Mouse (Mus musculus) cerebellum, postnatal 25 days (tissue): ENCODE measurements around the gene Gabpb2.
A peak's percentile ranks its signal among the peaks of the same experiment; 100 is the strongest.

Experiments
- DNase-seq, 2 experiments: peaks; one replicate each; pipeline ENCODE4 v3.0.0; 2021; ENCODE audit warnings: mixed read lengths in 2 of 2

The Gabpb2 gene

DNA sequence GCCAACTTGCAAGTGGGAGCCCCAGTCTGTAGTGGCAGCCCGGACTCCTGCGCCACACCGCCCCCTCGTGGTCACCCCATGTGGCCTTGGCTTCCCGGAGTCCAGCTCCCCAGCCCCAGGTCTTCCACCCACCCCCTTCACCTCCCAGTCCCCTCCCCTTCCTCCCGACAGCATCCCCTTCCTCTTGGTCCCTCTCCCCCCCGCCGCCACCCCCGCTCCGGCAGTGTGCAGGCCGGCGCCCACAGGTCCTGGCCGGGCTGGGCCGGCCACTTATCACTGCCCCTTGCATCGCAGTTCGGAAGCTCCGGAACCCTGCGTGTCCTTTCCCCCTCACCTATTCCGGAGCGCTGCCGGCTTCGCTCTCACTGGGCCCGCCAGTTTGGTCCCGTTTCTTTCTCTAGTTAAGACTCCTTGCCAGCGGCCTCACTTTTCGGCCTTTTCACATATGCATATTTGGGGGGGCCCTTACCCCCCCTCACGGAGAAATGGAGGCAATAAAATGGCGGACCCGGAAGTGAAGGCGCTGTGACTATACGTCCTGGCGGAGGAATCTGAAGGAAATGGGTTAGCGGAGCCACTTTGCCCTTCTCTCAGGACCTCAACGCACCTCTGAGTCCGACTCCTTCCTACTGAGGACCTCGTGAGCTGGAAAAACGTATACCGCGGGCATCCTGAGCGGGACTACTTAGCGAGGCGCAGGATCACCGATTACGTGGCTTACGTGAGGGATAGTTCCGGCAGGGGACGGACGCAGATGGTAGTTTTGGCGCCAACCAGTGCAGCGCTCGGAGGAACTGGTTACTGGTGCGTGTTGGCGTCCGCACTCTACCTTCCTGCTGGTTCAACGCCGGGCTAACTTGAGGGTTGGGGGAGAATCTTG, at the start of gene Gabpb2:
Gene Gabpb2 (minus strand): TSS at position 662 of the 880 bp plus-strand sequence.
- peak; percentile 95 to 97 for DNase-seq

DNA sequence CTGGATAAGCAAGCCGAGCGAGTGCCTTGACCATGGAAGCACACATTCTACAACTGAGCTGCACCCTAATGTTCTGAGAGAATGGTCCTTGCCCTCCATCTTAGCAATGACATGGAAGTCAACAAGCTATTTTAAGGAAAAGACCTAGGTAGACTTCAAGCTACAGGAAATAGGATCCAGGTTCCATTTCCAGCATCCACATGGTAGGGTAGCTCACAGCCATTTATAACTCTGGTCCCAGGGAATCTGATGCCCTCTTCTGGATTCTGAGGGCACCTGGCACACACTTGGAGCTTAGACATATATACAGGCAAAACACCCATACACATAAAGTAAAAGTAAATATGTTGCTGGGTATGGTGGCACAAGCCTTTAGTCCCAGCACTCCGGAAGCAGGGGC, 48.3 kb upstream of the Gabpb2 start:
- peak in 1 of 2 experiments; percentile 4 for DNase-seq

DNA sequence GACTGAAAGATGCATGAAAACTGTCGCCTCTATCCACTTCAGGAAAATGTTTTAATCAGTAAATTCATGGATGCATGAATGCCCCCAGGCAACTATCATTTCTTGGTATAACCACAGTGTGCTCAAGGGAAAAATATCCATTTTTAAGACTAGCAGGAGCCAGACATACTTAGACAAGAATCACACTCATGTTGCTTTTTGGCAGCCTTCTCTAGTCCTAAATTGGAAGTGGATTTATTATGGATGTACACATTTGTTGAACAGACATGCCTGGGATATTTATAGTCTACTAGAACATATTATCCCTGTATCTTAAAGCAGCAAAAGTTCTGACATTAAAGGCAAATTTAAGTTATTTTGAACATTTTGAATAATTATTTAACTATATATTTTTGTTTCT, 47.0 kb upstream of the Gabpb2 start:
- DNase-seq = no peak

DNA sequence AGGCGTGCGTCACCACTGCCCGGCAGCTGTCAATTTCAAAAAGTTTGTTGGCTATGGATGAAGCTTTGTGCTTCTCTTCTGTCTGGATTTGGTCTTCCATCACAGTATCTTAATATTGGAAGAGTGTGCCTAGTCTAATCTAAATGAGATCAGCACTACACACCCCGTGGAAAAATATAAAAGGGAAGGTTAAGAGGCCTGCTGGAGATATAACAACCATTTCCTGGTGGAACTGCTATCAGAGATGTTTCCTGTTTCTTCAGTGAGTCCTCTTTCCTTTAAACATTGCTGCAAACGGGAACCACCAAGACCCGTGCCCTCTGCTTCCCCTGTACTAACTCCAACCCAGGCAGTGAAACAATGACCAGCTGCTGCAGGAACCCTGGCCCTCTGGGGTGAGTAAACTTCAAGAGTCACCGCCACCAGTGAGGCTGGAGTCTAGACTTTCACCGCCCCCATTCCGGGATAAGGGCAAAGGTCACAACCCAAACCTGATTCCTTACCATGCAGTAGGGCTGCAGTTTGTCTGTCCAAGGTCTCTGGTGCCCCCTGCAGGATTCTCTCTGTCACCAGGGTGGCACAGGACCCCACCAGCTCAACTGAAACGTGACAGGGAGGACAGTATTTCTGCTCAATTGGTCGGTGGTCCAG, 45.5 kb upstream of the Gabpb2 start:
- DNase-seq = peak; percentile 67 to 80

DNA sequence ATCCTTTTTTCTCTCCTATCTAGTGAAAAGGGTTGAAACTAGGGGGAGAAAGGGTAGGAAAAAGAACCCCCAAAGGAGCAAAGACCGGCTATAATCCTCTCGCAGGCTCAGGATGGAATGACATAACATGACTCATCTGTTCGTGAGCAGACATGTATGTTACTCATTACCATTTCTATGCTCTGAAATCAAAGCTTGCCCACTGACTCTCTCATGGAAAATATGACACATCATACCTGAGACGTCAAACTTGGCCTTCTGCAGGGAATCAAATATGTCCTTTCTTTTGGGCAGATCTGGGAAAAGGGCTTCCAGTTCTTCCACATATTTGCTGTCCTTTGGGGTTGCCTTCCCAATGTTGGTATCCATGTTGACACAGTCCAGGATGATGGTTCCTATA, 44.3 kb upstream of the Gabpb2 start:
- DNase-seq = no peak

DNA sequence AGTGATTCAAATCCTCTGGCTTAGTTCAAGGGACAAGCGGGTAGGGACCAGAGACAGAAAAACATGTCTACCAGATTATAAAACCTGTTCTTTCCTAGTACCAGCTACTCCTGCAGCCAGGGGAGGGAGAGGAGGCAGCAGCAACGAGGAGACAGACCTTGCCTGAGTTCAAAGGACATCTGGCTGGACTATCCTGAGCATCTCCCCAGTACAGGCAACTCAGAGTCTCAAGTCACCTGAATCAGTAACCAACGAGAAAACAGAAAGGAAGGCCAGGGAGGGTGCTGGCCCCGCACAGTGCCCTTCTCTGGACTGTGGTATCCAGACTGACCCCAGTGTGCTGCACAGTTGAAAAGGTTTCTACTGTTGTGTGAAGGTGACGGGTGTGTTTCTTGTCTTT, 39.2 kb upstream of the Gabpb2 start:
- no peak for DNase-seq

DNA sequence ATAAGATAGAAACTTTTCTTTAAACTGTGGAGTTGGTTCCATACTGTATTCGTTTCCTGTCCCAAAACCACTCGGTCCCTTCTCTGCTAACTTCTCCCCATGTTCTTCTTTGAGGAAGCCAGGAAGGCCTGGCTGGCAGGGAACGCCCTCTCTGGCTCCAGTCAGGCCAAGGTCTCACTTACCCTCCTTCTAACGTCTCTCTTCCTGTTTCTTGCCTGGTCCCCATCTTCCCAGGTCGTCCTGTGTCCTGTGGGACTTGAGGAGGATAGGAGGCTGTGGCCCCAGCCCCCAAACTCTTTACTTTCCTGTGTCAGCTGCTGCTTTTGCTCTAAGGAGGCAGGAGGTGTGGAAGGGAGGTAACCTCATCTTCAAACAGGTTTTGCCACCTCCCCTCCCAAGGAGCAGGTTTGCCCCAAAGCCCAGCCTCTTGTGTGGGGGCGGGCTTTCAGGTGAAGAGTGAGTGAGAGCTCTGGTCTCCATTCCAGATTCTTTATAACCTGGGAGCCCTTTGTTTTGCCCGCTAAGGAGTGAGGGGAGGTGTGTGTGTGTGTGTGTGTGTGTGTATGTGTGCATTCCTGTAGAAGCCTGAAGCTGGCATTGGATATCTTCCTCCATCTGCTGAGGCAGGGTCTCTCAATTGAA, 33.2 kb upstream of the Gabpb2 start, which contains the start of gene Bnipl:
Gene Bnipl (minus strand): TSS at position 411 of the 642 bp plus-strand sequence.
- DNase-seq = peak in 1 of 2 experiments; percentile 44

DNA sequence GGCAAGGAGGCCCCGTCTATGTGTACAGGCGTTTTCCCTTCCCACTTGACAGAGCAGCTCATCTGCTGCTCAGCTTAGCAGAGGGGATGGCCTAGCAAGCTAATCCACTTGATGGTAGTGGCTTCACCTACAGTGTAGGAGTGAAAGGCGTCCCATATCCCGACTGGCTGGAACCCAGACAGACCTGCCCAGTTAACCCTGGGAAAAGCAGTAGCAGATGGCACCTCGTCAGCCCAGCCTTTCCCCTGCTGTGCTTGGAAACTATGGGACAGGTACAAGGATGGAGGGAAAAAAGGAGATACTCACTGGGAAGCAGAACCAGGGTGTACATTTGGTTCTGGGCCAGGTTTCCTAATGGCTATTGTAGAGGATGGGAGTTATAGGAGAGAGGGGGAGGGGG, 32.6 kb upstream of the Gabpb2 start:
- DNase-seq = peak; percentile 86 to 89

DNA sequence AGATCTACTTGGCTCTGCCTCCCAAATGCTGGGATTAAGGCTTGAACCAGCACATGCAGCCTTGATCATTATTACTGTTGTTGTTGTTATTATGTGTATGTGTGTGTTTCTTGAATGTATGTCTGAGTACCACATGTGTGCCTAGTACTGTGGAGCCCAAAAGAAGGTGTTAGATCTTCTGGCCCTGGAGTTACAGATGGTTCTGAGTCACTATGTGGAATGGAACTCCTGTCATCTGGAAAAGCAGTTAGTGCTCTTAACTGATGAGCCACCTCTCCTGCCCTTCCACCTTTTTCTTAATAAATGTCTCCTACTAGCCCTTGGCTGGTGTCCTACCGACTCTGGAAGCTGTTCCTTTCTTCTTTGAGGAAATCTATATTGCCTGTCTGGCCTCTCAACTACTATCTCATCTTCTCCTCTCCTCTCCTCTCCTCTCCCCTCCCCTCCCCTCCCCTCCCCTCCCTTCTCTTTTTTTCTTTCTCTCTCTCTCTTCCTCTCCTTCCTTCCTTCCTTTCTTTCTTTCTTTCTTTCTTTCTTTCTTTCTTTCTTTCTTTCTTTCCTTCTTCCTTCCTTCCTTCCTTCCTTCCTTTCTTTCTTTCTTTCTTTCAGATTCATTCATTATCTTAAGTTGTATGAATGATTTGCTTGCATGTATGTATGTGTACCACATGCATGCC, 30.1 kb upstream of the Gabpb2 start:
- no peak for DNase-seq

DNA sequence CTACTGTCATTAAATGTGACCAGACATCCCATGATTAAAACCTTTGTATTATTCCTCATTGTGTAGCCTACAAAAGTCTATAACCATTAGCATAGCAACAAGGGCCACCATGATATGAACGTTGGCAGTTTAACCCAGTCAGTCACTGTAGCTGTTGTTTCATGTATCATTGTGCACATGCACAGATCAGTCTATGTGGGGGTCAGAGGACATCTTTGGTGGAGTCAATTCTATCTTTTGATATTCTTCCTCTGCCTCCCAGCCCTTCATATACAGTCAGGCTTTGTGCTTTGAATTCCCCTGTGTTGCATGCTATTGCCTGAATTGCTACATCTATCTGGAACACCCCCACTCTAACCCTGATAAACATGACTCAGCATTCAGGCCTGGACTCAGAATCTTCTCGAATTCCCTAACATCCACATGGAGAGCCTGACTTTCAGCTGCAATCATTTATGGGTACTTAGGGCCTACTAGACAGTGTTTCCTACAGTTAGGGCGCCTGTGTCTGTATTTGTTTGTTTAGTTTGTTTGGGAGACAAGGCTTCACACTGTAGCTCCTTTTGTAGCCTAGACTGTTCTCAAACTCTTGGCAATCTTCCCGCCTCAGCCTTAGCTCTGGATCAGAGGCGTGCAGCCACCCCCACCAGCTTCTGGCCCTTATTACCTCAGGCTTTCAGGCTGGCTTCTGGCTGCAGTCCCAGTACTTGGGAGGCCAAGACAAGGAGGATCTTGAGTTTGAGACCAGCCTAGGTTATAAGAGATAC, 28.9 kb upstream of the Gabpb2 start:
- DNase-seq = peak; percentile 62 to 69

DNA sequence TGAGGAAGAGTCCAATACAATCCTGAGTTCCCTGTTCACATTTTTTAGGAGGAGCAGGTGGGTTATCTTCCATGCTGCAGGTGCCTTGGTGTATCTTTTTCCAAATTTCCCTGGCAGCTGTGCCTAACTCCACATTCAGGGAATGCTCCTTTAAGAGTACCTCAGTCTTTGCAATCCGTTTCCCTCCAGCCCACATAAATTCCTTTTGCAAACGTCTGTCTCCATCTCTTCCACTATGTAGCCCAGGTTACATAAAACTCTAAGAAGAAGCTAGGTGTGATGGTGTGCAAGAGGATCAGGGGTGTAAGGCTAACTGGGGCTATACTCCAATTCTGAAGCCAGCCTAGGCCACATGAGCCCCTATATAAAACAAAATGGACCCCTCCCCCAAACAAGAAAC, 25.4 kb upstream of the Gabpb2 start:
- no peak for DNase-seq

DNA sequence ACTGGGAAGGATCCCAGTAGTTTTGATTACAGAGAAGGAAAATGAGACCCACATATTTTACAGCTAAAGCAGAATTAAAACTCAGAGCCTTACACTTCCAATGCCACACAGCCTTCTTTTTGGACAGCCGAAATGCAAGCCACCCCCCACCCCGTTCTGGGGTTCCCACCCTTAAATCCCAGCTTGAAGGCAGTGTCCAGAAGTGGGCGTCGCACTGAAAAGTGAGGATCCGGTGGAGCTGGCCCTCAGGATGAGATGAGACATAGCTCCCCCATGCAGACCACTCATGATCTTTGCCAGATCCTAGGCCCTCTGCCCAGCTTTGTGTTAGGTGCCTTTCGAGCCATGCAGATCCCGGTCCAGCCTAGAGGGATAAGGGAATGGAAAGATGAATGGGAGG, 23.8 kb upstream of the Gabpb2 start, which contains the start of gene Gm128:
Gene Gm128 (minus strand): TSS at position 101 of the 400 bp plus-strand sequence.
- DNase-seq = no peak

DNA sequence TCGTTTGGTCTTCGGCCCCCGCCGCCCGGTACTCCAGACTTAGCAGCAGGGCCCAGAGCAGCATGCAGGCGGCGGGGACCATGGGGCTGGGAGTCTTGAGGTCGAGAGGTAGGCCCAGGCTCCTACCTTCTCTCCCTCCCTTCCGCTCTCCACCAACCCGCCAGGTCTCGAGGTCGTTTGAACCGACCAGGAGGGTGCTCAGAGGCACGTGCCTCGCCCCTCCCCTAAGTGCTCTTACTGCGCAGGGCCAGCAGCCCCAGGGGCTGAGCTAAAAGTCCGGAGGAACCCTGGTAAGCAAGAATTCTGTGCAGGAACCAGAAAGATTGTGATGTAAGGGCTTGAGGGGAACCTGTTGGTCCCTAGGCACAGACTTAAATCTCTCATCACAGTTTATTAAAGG, 23.2 kb upstream of the Gabpb2 start:
- DNase-seq = no peak

DNA sequence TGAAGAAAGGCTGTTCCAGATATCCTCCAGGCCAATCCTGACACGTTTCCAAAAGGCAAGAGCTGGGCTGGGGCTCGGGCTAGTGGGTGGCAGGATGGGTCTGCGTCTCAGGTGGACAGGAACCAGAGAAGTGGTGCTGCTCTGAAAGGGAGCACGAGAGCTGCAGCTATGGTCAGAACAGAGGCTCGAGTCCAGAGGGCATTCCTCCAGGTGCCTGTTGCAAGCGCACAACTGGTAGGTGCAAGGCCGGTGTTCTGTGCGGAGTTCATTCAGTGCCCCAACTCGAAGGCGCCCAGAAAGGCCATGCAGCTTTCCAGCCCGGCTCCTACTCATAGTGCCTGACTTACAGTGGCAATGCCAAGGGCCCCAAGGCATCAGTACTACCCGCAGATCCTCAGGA, 22.3 kb upstream of the Gabpb2 start:
- DNase-seq = no peak

DNA sequence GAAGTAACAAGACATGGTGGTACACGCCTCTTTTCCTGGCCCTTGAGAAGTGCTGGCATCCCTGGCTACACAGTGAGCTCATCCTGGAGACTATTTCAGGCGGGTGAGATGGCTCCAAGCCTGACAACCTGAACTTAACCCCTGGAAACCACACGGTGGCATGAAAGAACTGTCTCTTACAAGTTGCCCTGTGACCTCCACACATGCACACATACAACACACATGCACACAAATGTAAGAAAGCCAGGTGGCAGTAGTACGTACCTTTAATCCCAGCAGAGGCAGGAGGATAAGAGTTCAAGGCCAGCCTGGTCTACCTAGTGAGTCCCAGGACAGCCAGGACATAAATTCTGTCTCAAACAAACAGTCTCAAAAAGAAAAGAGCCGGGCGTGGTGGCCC, 21.3 kb upstream of the Gabpb2 start:
- no peak for DNase-seq

DNA sequence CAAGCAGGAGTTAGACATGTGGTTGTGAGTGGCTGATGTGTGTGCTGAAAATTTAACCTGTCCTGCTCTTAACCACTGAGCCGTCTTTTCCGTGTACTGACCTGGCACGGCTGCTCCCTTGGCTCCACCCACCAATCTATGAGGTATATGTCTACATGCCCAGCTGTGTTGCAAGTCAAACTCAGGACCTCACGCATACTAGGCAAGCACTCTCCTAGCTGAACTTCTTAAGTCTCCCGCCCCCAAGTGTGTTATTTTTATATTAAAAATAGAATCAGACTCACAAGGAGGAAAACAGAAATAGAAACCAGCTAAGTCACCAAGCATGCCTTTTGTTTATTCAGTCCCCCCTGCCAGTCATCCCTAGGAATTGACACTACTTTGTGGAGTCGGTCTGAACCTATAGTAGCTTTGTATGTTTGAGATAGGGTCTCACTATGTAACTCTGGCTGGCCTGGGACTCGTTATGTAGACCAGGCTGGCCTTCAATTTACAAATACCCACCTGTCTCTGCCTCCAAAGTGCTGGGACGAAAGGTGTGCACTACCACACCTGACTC, 19.9 kb upstream of the Gabpb2 start:
- DNase-seq = no peak

DNA sequence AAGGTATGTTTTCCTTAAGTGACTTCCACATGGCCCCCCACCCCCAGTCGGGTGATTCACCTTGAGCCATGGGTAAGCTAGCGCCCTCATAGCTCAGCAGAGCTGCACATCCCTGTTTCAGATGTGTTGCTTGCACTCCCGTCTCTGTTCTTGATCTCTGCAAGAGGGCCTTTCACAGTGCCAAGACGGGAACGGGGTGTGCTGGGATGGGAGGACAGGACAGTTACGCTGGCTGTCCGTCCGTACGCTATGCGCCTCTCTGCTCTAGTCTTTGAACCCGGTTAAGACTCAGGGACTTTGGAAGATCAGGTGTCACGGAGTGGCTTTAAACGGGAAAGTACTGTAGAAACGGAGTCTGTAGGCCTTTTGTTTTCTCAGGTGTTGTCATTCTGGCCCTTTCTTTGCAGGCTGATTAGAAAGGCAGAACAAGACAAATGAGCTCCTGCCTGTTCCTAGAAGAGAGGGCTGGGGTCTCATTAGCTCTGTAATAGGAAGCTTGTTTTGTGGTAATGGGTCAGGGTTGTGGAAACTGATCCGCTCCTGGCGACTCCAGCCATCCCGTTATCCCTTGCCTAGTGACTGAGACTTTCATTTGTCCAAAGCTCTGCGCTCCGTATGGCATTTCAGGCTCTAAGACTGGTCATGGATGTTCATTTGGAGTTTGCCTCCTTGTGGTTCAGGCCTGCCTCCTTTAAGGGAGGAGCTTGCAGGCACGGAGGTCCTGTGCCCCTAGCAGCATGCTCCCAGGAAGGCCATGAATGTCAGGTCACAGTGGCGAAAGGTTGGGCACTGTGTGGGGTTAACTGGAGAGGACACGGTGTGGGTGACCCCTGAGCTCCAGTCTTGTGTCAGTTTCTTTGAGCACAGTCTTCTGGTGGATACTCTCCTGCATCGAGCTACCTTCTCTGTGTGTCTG, 17.9 kb upstream of the Gabpb2 start:
- no peak for DNase-seq

DNA sequence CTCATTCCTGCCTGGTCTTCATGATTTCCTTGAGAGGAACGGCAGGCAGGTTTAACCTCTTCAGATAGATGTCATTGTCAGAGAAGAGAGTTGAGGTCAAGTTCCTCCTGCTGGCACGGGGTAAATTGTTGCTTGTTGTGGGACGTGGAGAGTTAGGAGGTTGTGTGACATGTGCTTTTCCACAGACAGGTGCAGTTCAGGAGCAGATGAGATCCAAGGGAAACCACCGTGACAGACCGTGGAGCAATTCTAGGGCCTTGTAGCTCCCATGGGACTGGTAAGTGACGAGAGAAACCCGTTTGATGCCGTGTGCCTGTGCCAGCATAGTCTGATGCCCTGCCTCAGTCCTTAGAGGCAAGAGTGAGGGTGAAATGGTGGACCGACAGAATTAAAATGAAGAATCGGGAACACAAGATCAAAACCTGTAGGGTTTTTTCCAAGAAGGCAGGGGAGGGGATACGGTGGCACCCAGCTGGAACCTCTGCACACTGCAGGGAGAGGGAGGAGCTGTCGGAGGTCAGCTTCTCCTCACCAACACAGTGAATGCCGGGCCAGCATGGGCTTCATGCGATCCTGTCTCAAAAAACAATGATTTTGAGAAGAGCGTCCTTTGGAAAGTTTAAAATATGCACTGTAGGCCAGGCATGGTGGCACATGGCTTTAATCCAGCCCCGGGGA, 15.7 kb upstream of the Gabpb2 start:
- DNase-seq = no peak

DNA sequence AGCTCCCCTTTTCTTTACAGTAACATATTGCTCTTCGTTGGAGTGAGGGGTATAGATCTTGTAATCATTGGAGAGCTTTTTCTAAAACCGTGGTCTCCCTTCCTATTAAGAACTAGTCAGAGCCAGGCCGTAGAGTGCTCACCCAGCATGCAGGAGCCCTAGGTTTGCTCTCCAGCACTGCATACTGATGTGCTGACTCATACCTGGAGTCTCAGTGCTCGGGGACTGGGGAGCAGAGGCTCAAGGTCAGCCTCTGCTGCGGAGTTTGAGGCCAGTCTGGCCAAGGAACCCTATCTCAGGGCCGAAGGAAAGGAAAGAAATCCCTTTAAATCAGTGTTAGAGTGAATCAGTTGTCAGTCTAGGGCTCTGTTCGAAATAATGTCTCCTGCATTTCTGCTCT, 15.1 kb upstream of the Gabpb2 start:
- DNase-seq = no peak
